Mouse (Mus musculus): ENCODE measurements at regions not wholly inside any gene's neighbourhood (a gene's known extent, or its start where the extent isn't known, plus 50 kb on each side); places are given as distances from the start of the nearest gene placed in this dataset.

- DNase-seq (ENCODE audit: low read depth, low spot score) = no peak
These were observed 171.8 kb downstream of the Bcl11b start for GRCm38 (mm10) chr12:107831400-107832128.

DNA sequence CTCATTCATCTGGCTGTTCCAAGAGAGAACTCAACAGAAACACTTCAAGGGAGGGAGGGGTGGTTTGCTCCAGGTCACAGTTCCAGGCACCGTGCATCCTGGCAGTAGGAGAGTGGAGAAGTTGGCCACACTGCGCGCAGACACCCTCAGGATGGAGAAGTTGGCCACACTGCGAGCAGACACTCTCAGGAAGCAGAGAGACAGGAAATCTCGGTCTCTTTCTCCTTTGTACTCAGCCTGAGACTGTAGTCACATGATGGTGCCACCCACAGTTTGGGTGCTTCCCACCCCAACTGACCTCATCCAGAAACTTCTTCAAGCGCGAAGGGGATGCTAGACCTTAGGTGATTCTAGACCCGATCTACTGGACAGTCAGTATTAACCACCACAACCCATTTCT lies 170.4 kb downstream of the Bcl11b start:
- no peak for DNase-seq (ENCODE audit: low read depth, low spot score)

DNA sequence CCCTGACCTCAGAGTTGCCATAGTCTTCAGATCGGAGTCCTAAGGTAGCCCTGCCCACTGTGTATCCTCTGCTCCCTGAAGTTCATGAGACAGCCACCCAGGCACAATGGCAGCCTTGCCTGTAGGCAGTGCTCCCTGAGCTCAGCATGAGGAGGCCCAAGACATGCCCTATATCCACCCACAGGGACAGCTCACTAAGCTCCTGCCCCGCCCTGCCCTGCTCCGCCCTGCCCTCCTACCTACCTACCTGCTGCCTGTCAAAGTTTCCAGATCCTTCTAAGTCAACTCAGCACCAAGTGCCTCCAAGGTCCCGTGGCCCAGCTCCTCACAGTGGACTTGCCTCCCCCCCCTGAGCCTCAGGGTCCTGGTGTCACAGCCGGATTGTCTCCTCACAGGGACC lies 168.9 kb downstream of the Bcl11b start:
- no peak for DNase-seq (ENCODE audit: low read depth, low spot score)

- DNase-seq (ENCODE audit: low read depth, low spot score) = no peak
These were observed 165.7 kb downstream of the Bcl11b start for GRCm38 (mm10) chr12:107837741-107838140.

GRCm38 (mm10) chr12:107844631-107845030 lies 158.8 kb downstream of the Bcl11b start:
- no peak for DNase-seq (ENCODE audit: low read depth, low spot score)

GRCm38 (mm10) chr12:107850591-107850990 lies 152.8 kb downstream of the Bcl11b start:
- DNase-seq (ENCODE audit: low read depth, low spot score) = no peak

- DNase-seq (ENCODE audit: low read depth, low spot score) = no peak
These were observed 150.5 kb downstream of the Bcl11b start for GRCm38 (mm10) chr12:107852921-107853320.

GRCm38 (mm10) chr12:107855547-107855946 lies 147.9 kb downstream of the Bcl11b start:
- DNase-seq (ENCODE audit: low read depth, low spot score) = no peak

GRCm38 (mm10) chr12:107856421-107857043 lies 146.9 kb downstream of the Bcl11b start:
- DNase-seq (ENCODE audit: low read depth, low spot score) = no peak

- no peak for DNase-seq (ENCODE audit: low read depth, low spot score)
These were observed 144.7 kb downstream of the Bcl11b start for GRCm38 (mm10) chr12:107858536-107859280.

- no peak for DNase-seq (ENCODE audit: low read depth, low spot score)
These were observed 143.7 kb downstream of the Bcl11b start for GRCm38 (mm10) chr12:107859750-107860149.

DNA sequence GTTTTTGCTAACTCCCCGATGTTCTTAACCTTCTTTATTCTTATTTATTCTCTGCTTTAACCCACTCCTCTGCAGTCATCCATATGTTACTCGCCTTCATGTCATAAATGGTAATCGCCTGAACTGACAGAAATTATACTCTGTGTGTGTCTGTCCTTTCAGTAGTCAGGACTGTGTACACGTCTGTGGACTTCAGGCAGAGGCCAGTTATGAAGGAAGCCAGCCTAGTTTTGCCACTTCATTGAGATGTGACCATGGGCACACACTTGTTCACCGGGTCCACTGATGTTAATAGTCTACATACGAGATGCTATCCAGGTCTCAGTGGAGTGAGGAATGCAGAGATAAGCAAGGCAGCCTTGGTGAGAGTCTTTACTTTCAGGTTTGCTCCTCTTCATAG lies 143.0 kb downstream of the Bcl11b start:
- DNase-seq (ENCODE audit: low read depth, low spot score) = no peak

All from 3T3-L1 (cell line).